Mouse (Mus musculus): ENCODE measurements around the gene Exoc3l4.

DNA sequence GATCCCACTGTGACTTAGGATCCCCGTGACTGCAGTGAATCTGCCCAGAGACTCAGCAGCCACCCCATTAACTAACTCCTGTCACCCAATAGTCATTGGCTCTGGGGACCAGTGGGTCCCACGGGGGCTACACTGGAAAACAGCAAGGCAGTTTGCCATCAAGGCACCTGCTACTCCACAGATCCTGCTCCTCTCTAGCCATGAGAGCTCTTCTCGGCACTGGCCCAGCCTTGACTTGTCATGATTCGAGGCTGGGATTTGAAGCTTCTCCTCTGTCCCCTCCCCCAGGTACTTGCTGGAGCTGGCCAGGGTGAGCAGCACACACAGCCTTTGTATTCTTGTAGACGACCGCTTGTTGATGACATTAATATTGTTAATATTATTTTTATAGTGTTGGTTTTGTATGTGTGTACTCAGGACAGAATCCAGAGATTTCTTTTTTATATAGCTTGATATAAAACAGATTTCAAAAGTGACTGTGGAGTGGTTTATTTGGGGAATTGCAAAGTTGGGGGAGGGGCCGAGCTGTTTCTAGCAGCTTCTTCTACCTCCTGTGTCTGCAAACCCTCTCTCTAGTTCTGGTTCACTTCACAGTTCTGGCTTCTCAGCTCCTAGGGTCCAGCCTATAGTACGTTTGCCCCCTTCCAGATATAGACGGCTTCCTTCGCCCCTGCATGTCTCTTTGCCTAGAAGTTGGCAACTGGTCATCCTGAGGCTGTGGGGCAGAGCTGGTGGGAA lies 37.9 kb downstream of the Exoc3l4 start:
- TF ChIP-seq HCFC1 (IDR thresholded peaks at IDR 0.05; ENCODE audit: borderline replicate concordance, insufficient read depth, low read length) (no peak), ZC3H11A (IDR thresholded peaks at IDR 0.05; ENCODE audit: borderline replicate concordance, low read depth, low read length) (no peak), MAFK (IDR thresholded peaks at IDR 0.05; ENCODE audit: insufficient read depth, low read depth, low read length) (no peak)

Measured in ES-E14 (cell line).